Mouse (Mus musculus): ENCODE data around the gene Snx29.

DNA sequence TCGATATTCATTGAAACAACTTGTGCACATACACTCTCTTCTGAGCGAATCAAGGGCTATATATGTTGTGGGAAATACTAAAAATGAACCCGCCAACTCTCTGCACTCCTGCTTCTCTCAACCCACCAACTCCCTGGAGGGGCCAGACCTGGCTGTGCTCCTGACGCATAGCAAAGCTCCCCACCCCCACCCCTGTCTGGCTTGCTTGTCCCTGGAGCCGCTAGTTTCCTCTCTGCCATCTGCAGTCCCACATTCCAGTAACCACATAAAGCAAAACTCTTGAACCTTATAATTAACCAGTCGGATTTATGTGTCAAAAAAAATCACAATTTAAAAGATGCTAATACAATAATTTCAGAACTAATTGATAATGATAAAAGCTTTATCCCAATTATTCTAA lies 320.9 kb downstream of the Snx29 start:
- TF ChIP-seq CTCF (IDR thresholded peaks at IDR 0.05) (no peak), EP300 (IDR thresholded peaks at IDR 0.05) (no peak)
